Mouse (Mus musculus): Measurements from ENCODE around the gene Mrps17.

GRCm38 (mm10) chr5:129715326-129715861, at the start of gene Mrps17:
- TF ChIP-seq CTCF (IDR thresholded peaks at IDR 0.05; ENCODE audit: low read depth, low read length) (no peak), EP300 (IDR thresholded peaks at IDR 0.05; ENCODE audit: insufficient read depth, low read depth, low read length) (no peak), POLR2A (IDR thresholded peaks at IDR 0.05; ENCODE audit: insufficient read depth, low read length) (peak; percentile 43)
